Mouse (Mus musculus): ENCODE results near the gene Abhd12. TPM values are rescaled to one million over a fixed set of nuclear protein-coding genes. Genes with fewer than 3 reads are reported as not detected.
"Not testable (repeated sequence)": the region's sequence is repeated elsewhere in the genome, so short reads cannot be mapped to it uniquely, and the experiment has no call there.

Abhd12 gene
- total RNA-seq, 2 experiments from 2014 or later, result 9.5 to 45.1 TPM

- ATAC-seq (replicated peaks; ENCODE audit: low FRiP score, low TSS enrichment, poor library complexity, severe bottlenecking), result no peak
These were observed 10.4 kb upstream of the Abhd12 start for GRCm38 (mm10) chr2:150914781-150915515.

GRCm38 (mm10) chr2:150910295-150910881, 5.8 kb upstream of the Abhd12 start:
- no peak for ATAC-seq (replicated peaks; ENCODE audit: low FRiP score, low TSS enrichment, poor library complexity, severe bottlenecking)

GRCm38 (mm10) chr2:150909429-150910039, 5.0 kb upstream of the Abhd12 start:
- peak; percentile 94 for ATAC-seq (replicated peaks; ENCODE audit: low FRiP score, low TSS enrichment, poor library complexity, severe bottlenecking)

- ATAC-seq (replicated peaks; ENCODE audit: low FRiP score, low TSS enrichment, poor library complexity, severe bottlenecking), result not testable (repeated sequence)
These were observed 4.3 kb upstream of the Abhd12 start for GRCm38 (mm10) chr2:150908881-150909280.

- ATAC-seq (replicated peaks; ENCODE audit: low FRiP score, low TSS enrichment, poor library complexity, severe bottlenecking), result peak; percentile 48
These were observed 452 bp upstream of the Abhd12 start, which contains the start of gene Gins1 for GRCm38 (mm10) chr2:150904936-150905450. Gene Gins1 (plus strand): TSS chr2:150905400.

GRCm38 (mm10) chr2:150902347-150902746, 2.2 kb downstream of the Abhd12 start:
- no peak for ATAC-seq (replicated peaks; ENCODE audit: low FRiP score, low TSS enrichment, poor library complexity, severe bottlenecking)

- ATAC-seq (replicated peaks; ENCODE audit: low FRiP score, low TSS enrichment, poor library complexity, severe bottlenecking), result no peak
These were observed 4.2 kb downstream of the Abhd12 start for GRCm38 (mm10) chr2:150900341-150900740.

- ATAC-seq (replicated peaks; ENCODE audit: low FRiP score, low TSS enrichment, poor library complexity, severe bottlenecking), result no peak
These were observed 8.8 kb downstream of the Abhd12 start for GRCm38 (mm10) chr2:150895691-150896252.

GRCm38 (mm10) chr2:150894617-150895267, 9.8 kb downstream of the Abhd12 start:
- ATAC-seq (replicated peaks; ENCODE audit: low FRiP score, low TSS enrichment, poor library complexity, severe bottlenecking), result no peak

GRCm38 (mm10) chr2:150887370-150887769, 17.2 kb downstream of the Abhd12 start:
- ATAC-seq (replicated peaks; ENCODE audit: low FRiP score, low TSS enrichment, poor library complexity, severe bottlenecking), result peak; percentile 24; the same call in 1 of the 2 replicates

GRCm38 (mm10) chr2:150886315-150886714, 18.2 kb downstream of the Abhd12 start:
- no peak for ATAC-seq (replicated peaks; ENCODE audit: low FRiP score, low TSS enrichment, poor library complexity, severe bottlenecking)

GRCm38 (mm10) chr2:150885814-150886213, 18.7 kb downstream of the Abhd12 start:
- ATAC-seq (replicated peaks; ENCODE audit: low FRiP score, low TSS enrichment, poor library complexity, severe bottlenecking), result no peak

- no peak for ATAC-seq (replicated peaks; ENCODE audit: low FRiP score, low TSS enrichment, poor library complexity, severe bottlenecking)
These were observed 19.8 kb downstream of the Abhd12 start for GRCm38 (mm10) chr2:150884779-150885110.

GRCm38 (mm10) chr2:150884075-150884778, 20.3 kb downstream of the Abhd12 start:
- no peak for ATAC-seq (replicated peaks; ENCODE audit: low FRiP score, low TSS enrichment, poor library complexity, severe bottlenecking)

- ATAC-seq (replicated peaks; ENCODE audit: low FRiP score, low TSS enrichment, poor library complexity, severe bottlenecking), result no peak
These were observed 27.0 kb downstream of the Abhd12 start for GRCm38 (mm10) chr2:150877561-150877960.

GRCm38 (mm10) chr2:150875226-150875625, 29.3 kb downstream of the Abhd12 start:
- ATAC-seq (replicated peaks; ENCODE audit: low FRiP score, low TSS enrichment, poor library complexity, severe bottlenecking), result no peak

GRCm38 (mm10) chr2:150874508-150874907, 30.0 kb downstream of the Abhd12 start:
- ATAC-seq (replicated peaks; ENCODE audit: low FRiP score, low TSS enrichment, poor library complexity, severe bottlenecking), result no peak

GRCm38 (mm10) chr2:150869446-150869845, 35.1 kb downstream of the Abhd12 start:
- peak; percentile 47; the same call in 1 of the 2 replicates for ATAC-seq (replicated peaks; ENCODE audit: low FRiP score, low TSS enrichment, poor library complexity, severe bottlenecking)

- no peak for ATAC-seq (replicated peaks; ENCODE audit: low FRiP score, low TSS enrichment, poor library complexity, severe bottlenecking)
These were observed 37.5 kb downstream of the Abhd12 start for GRCm38 (mm10) chr2:150867021-150867420.

Measured in megakaryocyte-erythroid progenitor cell, adult 5-6 weeks (primary cell).